Mouse (Mus musculus) heart, embryonic 11.5 days (tissue): Measurements from ENCODE around the gene Olr1. TPM values are rescaled to one million over a fixed set of nuclear protein-coding genes. Genes with fewer than 3 reads are reported as not detected.
"Not testable (repeated sequence)": the region's sequence is repeated elsewhere in the genome, so short reads cannot be mapped to it uniquely, and the experiment has no call there.

Experiments used
- ATAC-seq: fragments of 200-750 bp; cut with Nextera tagmentation; replicated peaks from 2 replicates; pipeline ENCODE4 v1.8.0; 2017; ENCODE audit warnings: moderate library complexity; ENCODE audit not compliant: insufficient number of reproducible peaks, low FRiP score, low TSS enrichment
- H3K27ac ChIP-seq: fragments of 300-500 bp; sonication (generic); 2 replicates; pipeline ENCODE4 v1.5.1; 2014; ENCODE audit warnings: mild to moderate bottlenecking, low read depth, low read length
- H3K27me3 ChIP-seq: fragments of 300-500 bp; sonication (generic); 2 replicates; pipeline ENCODE4 v1.6.1; 2014; ENCODE audit warnings: mild to moderate bottlenecking, low read length, mixed read lengths; ENCODE audit not compliant: control insufficient read depth, insufficient read depth
- H3K36me3 ChIP-seq: fragments of 300-500 bp; sonication (generic); 2 replicates; pipeline ENCODE4 v1.6.1; 2014; ENCODE audit warnings: mild to moderate bottlenecking, low read length, moderate library complexity, mixed read lengths; ENCODE audit not compliant: control insufficient read depth, insufficient read depth
- H3K4me1 ChIP-seq: fragments of 300-500 bp; sonication (generic); 2 replicates; pipeline ENCODE4 v1.6.1; 2014; ENCODE audit warnings: low read length; ENCODE audit not compliant: control insufficient read depth, insufficient read depth
- H3K4me2 ChIP-seq: fragments of 300-500 bp; sonication (generic); 2 replicates; pipeline ENCODE4 v1.6.1; 2014; ENCODE audit warnings: mild to moderate bottlenecking, moderate library complexity
- H3K4me3 ChIP-seq: fragments of 300-500 bp; sonication (generic); 2 replicates; pipeline ENCODE4 v1.5.1; 2014; ENCODE audit warnings: low read depth, low read length
- H3K9ac ChIP-seq: fragments of 300-500 bp; sonication (generic); 2 replicates; pipeline ENCODE4 v1.6.1; 2014; ENCODE audit warnings: mild to moderate bottlenecking, low read depth, low read length, moderate library complexity
- H3K9me3 ChIP-seq: fragments of 300-500 bp; sonication (generic); replicated peaks from 2 replicates; pipeline ENCODE4 v1.6.1; 2016; ENCODE audit warnings: low read length; ENCODE audit not compliant: control insufficient read depth
- WGBS: fragments of 180-500 bp; shearing (Covaris S2); extraction: QIAGEN DNeasy Blood & Tissue Kit; methylation state at CpG from one replicate; pipeline ENCODE4 v1.1.7; 2014; ENCODE audit not compliant: insufficient replicate concordance; 5-methylcytosine and 5-hydroxymethylcytosine counted together
- polyA plus RNA-seq: library from polyadenylated mRNA; unstranded; fragments of >200 nt; fragmentation: Nextera tagmentation; extraction: Ambion mirVana; gene quantifications from 2 replicates; pipeline ENCODE4 v1.2.1, GENCODE M21; 2014

Gene Olr1
- polyA plus RNA-seq, 1 experiment from 2014 or later: 0.26 TPM

- Histone ChIP-seq H3K9me3 (no peaks in the 10 kb centered on the region), H3K4me2 (no peak overlapping the region), H3K4me1 (no peaks in the 10 kb centered on the region), H3K27ac (no peak overlapping the region), H3K36me3 (no peaks in the 10 kb centered on the region), H3K27me3 (no peaks in the 10 kb centered on the region), H3K4me3 (no peak overlapping the region), H3K9ac (no peak overlapping the region)
- no peak for ATAC-seq
- 86% methylated on average over 2 of the region's 2 CpGs for WGBS
Measured at GRCm38 (mm10) chr6:129503471-129503870, 3.5 kb downstream of the Olr1 start.

- not testable (repeated sequence) for H3K4me2 ChIP-seq, H3K4me1 ChIP-seq, H3K36me3 ChIP-seq, H3K9ac ChIP-seq, H3K9me3 ChIP-seq, ATAC-seq, H3K27ac ChIP-seq, H3K4me3 ChIP-seq, H3K27me3 ChIP-seq
- WGBS: 79% methylated on average over 1 of the region's 1 CpGs
Measured at GRCm38 (mm10) chr6:129499516-129499915, 7.4 kb downstream of the Olr1 start.

- WGBS: 81% methylated on average over 3 of the region's 3 CpGs
Measured at GRCm38 (mm10) chr6:129497345-129498218, 9.4 kb downstream of the Olr1 start.

GRCm38 (mm10) chr6:129494924-129495323 lies 12.0 kb downstream of the Olr1 start:
- no peaks in the 10 kb centered on the region for H3K27me3 ChIP-seq
- no peaks in the 10 kb centered on the region for H3K36me3 ChIP-seq
- ATAC-seq: no peak
- H3K9me3 ChIP-seq: no peaks in the 10 kb centered on the region
- no peak overlapping the region for H3K4me3 ChIP-seq
- no peak overlapping the region for H3K4me2 ChIP-seq
- 71% methylated on average over 4 of the region's 4 CpGs for WGBS
- H3K4me1 ChIP-seq: no peaks in the 10 kb centered on the region
- no peak overlapping the region for H3K27ac ChIP-seq
- no peak overlapping the region for H3K9ac ChIP-seq

More at GRCm38 (mm10) chr6:129497345-129498218, 9.4 kb downstream of the Olr1 start:
- Histone ChIP-seq H3K36me3 (no peaks in the 10 kb centered on the region), H3K9ac (no peak overlapping the region), H3K27ac (no peak overlapping the region), H3K4me2 (no peak overlapping the region), H3K9me3 (no peaks in the 10 kb centered on the region), H3K27me3 (no peaks in the 10 kb centered on the region), H3K4me1 (no peaks in the 10 kb centered on the region), H3K4me3 (no peak overlapping the region)
- ATAC-seq: no peak

- no peak overlapping the region for H3K4me3 ChIP-seq
- ATAC-seq: no peak
- WGBS: 67% methylated on average over 8 of the region's 8 CpGs
Measured at GRCm38 (mm10) chr6:129480089-129480958, 26.6 kb downstream of the Olr1 start.

GRCm38 (mm10) chr6:129476404-129477126 lies 30.4 kb downstream of the Olr1 start:
- Histone ChIP-seq H3K27me3 (no peaks in the 10 kb centered on the region), H3K4me2 (no peak overlapping the region), H3K36me3 (no peaks in the 10 kb centered on the region), H3K4me1 (no peaks in the 10 kb centered on the region), H3K4me3 (no peak overlapping the region), H3K9ac (no peak overlapping the region), H3K27ac (no peak overlapping the region), H3K9me3 (no peaks in the 10 kb centered on the region)
- ATAC-seq: no peak
- 33% methylated on average over 13 of the region's 13 CpGs for WGBS

More at GRCm38 (mm10) chr6:129480089-129480958, 26.6 kb downstream of the Olr1 start:
- H3K4me1 ChIP-seq: no peaks in the 10 kb centered on the region
- H3K36me3 ChIP-seq: no peaks in the 10 kb centered on the region
- no peak overlapping the region for H3K4me2 ChIP-seq
- no peaks in the 10 kb centered on the region for H3K27me3 ChIP-seq
- H3K9ac ChIP-seq: no peak overlapping the region
- no peak overlapping the region for H3K27ac ChIP-seq
- H3K9me3 ChIP-seq: no peaks in the 10 kb centered on the region

- H3K4me1 ChIP-seq: no peaks in the 10 kb centered on the region
- H3K9me3 ChIP-seq: no peaks in the 10 kb centered on the region
- H3K4me3 ChIP-seq: no peak overlapping the region
- no peaks in the 10 kb centered on the region for H3K27me3 ChIP-seq
- 74% methylated on average over 5 of the region's 5 CpGs for WGBS
- no peak overlapping the region for H3K9ac ChIP-seq
- no peak for ATAC-seq
- H3K36me3 ChIP-seq: no peaks in the 10 kb centered on the region
- no peak overlapping the region for H3K27ac ChIP-seq
- no peak overlapping the region for H3K4me2 ChIP-seq
Measured at GRCm38 (mm10) chr6:129472627-129473026, 34.3 kb downstream of the Olr1 start.

GRCm38 (mm10) chr6:129471386-129471785 lies 35.6 kb downstream of the Olr1 start:
- 84% methylated on average over 6 of the region's 6 CpGs for WGBS
- Histone ChIP-seq H3K27ac (no peak overlapping the region), H3K27me3 (no peaks in the 10 kb centered on the region), H3K4me2 (no peak overlapping the region), H3K36me3 (no peaks in the 10 kb centered on the region), H3K9ac (no peak overlapping the region), H3K9me3 (no peaks in the 10 kb centered on the region), H3K4me3 (no peak overlapping the region), H3K4me1 (no peaks in the 10 kb centered on the region)
- ATAC-seq: no peak
